In the genomic region with DNA sequence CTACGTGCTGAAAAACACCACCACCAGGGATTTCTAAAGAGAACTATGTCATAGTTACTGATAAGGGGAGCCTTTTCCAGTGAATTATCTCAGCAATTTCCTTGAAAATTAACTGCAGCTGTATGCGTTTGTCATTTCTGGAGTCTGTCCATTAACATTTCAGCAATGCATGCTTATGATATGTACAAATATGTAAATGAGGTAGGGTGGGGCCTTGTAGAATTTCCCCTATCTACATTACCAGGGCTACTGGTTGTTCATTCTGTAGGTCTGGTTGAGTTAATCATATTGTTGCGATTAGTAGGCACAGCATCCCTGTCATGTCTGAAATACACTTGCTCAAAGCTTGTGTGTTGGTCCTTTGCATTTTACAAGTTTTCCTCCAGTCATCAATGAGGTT, we compare ENCODE assay signal across 23 mouse cellular contexts.
DNase-seq lines count a peak whose midpoint lies in the region; ATAC-seq and TF ChIP-seq lines count a peak whose summit lies in the region.
"Had no signal": no experiment of that assay in that cellular context is flagged by ENCODE, and none has a peak within 500 bp of the region (broad histone marks: within the 10 kb centered on the region; RNA-seq: fewer than 3 reads in every experiment).

No protein-coding gene starts in this region.

- no peak overlapping the region for H3K9ac ChIP-seq in kidney, postnatal 0 days (ENCODE audit: low read depth, low read length)
- H3K9ac ChIP-seq in hindbrain, embryonic 16.5 days (ENCODE audit: low read depth, low read length) = no peak overlapping the region
- H3K9ac ChIP-seq: embryonic facial prominence, embryonic 13.5 days; embryonic facial prominence, embryonic 15.5 days; forebrain, embryonic 12.5 days had no signal

- no peaks in the 10 kb centered on the region for H3K4me1 ChIP-seq in kidney, postnatal 0 days (replicated peaks; ENCODE audit: insufficient read depth, low read length)
- no peaks in the 10 kb centered on the region for H3K4me1 ChIP-seq in hindbrain, embryonic 16.5 days (ENCODE audit: control insufficient read depth, insufficient read depth, low read depth, low read length)
- H3K4me1 ChIP-seq: embryonic facial prominence, embryonic 15.5 days; forebrain, embryonic 10.5 days; forebrain, embryonic 12.5 days had no signal

- no peak overlapping the region for H3K27ac ChIP-seq in kidney, postnatal 0 days
- H3K27ac ChIP-seq in gastrocnemius, adult 2 months = no peak overlapping the region
- no peak overlapping the region for H3K27ac ChIP-seq in hindbrain, embryonic 16.5 days (ENCODE audit: low read depth, low read length)
- H3K27ac ChIP-seq: embryonic facial prominence, embryonic 13.5 days; embryonic facial prominence, embryonic 15.5 days; forebrain, embryonic 10.5 days; forebrain, embryonic 12.5 days had no signal

- no peak overlapping the region for H3K4me3 ChIP-seq in kidney, postnatal 0 days (replicated peaks; ENCODE audit: low read depth, low read length)
- H3K4me3 ChIP-seq in gastrocnemius, adult 2 months = no peak overlapping the region
- H3K4me3 ChIP-seq in hindbrain, embryonic 16.5 days (ENCODE audit: low read length) = no peak overlapping the region
- H3K4me3 ChIP-seq: embryonic facial prominence, embryonic 13.5 days; embryonic facial prominence, embryonic 15.5 days; forebrain, embryonic 10.5 days; forebrain, embryonic 12.5 days had no signal

- intact Hi-C loops in gastrocnemius, adult 2 months (cut with DNase I) = no loop called here

- no peak overlapping the region for H3K4me2 ChIP-seq in kidney, postnatal 0 days (ENCODE audit: low read length)
- H3K4me2 ChIP-seq in hindbrain, embryonic 16.5 days (ENCODE audit: low read length) = no peak overlapping the region
- H3K4me2 ChIP-seq: embryonic facial prominence, embryonic 13.5 days; embryonic facial prominence, embryonic 15.5 days; forebrain, embryonic 12.5 days had no signal

- no peak for TF ChIP-seq CTCF in kidney, postnatal 0 days (IDR thresholded peaks at IDR 0.05; ENCODE audit: low read depth)
- TF ChIP-seq CTCF in gastrocnemius, adult 2 months (IDR thresholded peaks at IDR 0.05) = no peak

- H3K36me3 ChIP-seq in kidney, postnatal 0 days (ENCODE audit: insufficient read depth, low read length) = no peaks in the 10 kb centered on the region
- no peaks in the 10 kb centered on the region for H3K36me3 ChIP-seq in hindbrain, embryonic 16.5 days (ENCODE audit: control insufficient read depth, insufficient read depth, low read length)
- H3K36me3 ChIP-seq: embryonic facial prominence, embryonic 13.5 days; embryonic facial prominence, embryonic 15.5 days; forebrain, embryonic 10.5 days; forebrain, embryonic 12.5 days had no signal

- H3K9me3 ChIP-seq in kidney, postnatal 0 days (replicated peaks; ENCODE audit: low read length) = no peaks in the 10 kb centered on the region
- H3K9me3 ChIP-seq in hindbrain, embryonic 16.5 days (ENCODE audit: control insufficient read depth, low read length) = peaks cover 3% of the 10 kb centered on the region
- H3K9me3 ChIP-seq: embryonic facial prominence, embryonic 15.5 days; forebrain, embryonic 12.5 days had no signal

- no peak for ATAC-seq in kidney, postnatal 0 days (replicated peaks; ENCODE audit: low FRiP score, low read depth)
- peak; percentile 55; the same call in 1 of the 2 replicates for ATAC-seq in erythroblast, adult 5-6 weeks (replicated peaks; ENCODE audit: low FRiP score, poor library complexity, severe bottlenecking)
- peak; percentile 29; the same call in 1 of the 2 replicates for ATAC-seq in megakaryocyte progenitor cell, adult 5-6 weeks (replicated peaks; ENCODE audit: poor library complexity)
- ATAC-seq in hindbrain, embryonic 16.5 days = no peak
- ATAC-seq: forebrain, embryonic 14.5 days; forebrain, embryonic 16.5 days had no signal

- 78% methylated on average over 3 of the region's 3 CpGs for WGBS in kidney, postnatal 0 days
- 83% methylated on average over 3 of the region's 3 CpGs for WGBS in hindbrain, embryonic 16.5 days

- H3K27me3 ChIP-seq in kidney, postnatal 0 days (ENCODE audit: insufficient read depth, low read length) = no peaks in the 10 kb centered on the region
- H3K27me3 ChIP-seq in hindbrain, embryonic 16.5 days (replicated peaks; ENCODE audit: control insufficient read depth, insufficient read depth, low read length) = no peaks in the 10 kb centered on the region
- H3K27me3 ChIP-seq: embryonic facial prominence, embryonic 13.5 days; embryonic facial prominence, embryonic 15.5 days; forebrain, embryonic 12.5 days had no signal

- DNase-seq in kidney, postnatal 0 days (ENCODE audit: low spot score) = peak; percentile 19
- no peak for DNase-seq in kidney, adult 18-20 months
- peak; percentile 1 for DNase-seq in c-Kit-positive CD71-positive TER-119-positive erythroid progenitor cells, embryonic 14.5 days (ENCODE audit: low spot score)
- DNase-seq in gastrocnemius, adult 2 months = no peak
- no peak for DNase-seq in spleen, postnatal 36 days (ENCODE audit: low spot score in 2 of 2)
- DNase-seq: adrenal gland, adult 2 months; adrenal gland, postnatal 10 days; adrenal gland, postnatal 25 days; cerebellum, adult 11-12 months; cerebellum, adult 2 months; cerebellum, adult 9-11 months; cerebellum, postnatal 14 days; cerebellum, postnatal 36 days; embryo, embryonic 11 days had no signal

Comparison
In these comparisons a context has a peak if more than half of its experiments do, and no peak if none do; other contexts are left out.
1. DNase-seq: peak in kidney, postnatal 0 days (single experiment) and c-Kit-positive CD71-positive TER-119-positive erythroid progenitor cells, embryonic 14.5 days (single experiment); none in kidney, adult 18-20 months (single experiment), gastrocnemius, adult 2 months (single experiment) and spleen, postnatal 36 days (0 of 2).
2. ATAC-seq: peak in erythroblast, adult 5-6 weeks (single experiment) and megakaryocyte progenitor cell, adult 5-6 weeks (single experiment); none in kidney, postnatal 0 days (single experiment) and hindbrain, embryonic 16.5 days (single experiment).